Mouse (Mus musculus) liver, embryonic 11.5 days (tissue): Measurements from ENCODE around the gene Arl4d. TPM values are rescaled to one million over a fixed set of nuclear protein-coding genes. Genes with fewer than 3 reads are reported as not detected.
"Not testable (repeated sequence)": the region's sequence is repeated elsewhere in the genome, so short reads cannot be mapped to it uniquely, and the experiment has no call there.

Experiments
- ATAC-seq: fragments of 200-750 bp; cut with Nextera tagmentation; replicated peaks from 2 replicates; pipeline ENCODE4 v1.8.0; 2017; ENCODE audit warnings: moderate number of reproducible peaks, mild to moderate bottlenecking, moderate TSS enrichment, moderate library complexity; ENCODE audit not compliant: low FRiP score
- DNase-seq: peaks from one replicate; pipeline ENCODE4 v3.0.0-alpha.2; 2017; ENCODE audit warnings: low spot score
- H3K27ac ChIP-seq: fragments of 300-500 bp; sonication (generic); 2 replicates; pipeline ENCODE4 v1.5.1; 2014; ENCODE audit warnings: mild to moderate bottlenecking, low read depth, low read length, control low read depth
- H3K27me3 ChIP-seq: fragments of 300-500 bp; sonication (generic); replicated peaks from 2 replicates; pipeline ENCODE4 v1.6.1; 2014; ENCODE audit warnings: low read length, mixed read lengths; ENCODE audit not compliant: control insufficient read depth, insufficient read depth
- H3K36me3 ChIP-seq: fragments of 300-500 bp; sonication (generic); 2 replicates; pipeline ENCODE4 v1.6.1; 2014; ENCODE audit warnings: mild to moderate bottlenecking, low read length, moderate library complexity, mixed read lengths; ENCODE audit not compliant: control insufficient read depth, insufficient read depth
- H3K4me1 ChIP-seq: fragments of 300-500 bp; sonication (generic); replicated peaks from 2 replicates; pipeline ENCODE4 v1.6.1; 2014; ENCODE audit warnings: low read length, mixed read lengths; ENCODE audit not compliant: control insufficient read depth, insufficient read depth
- H3K4me2 ChIP-seq: fragments of 300-500 bp; sonication (generic); 2 replicates; pipeline ENCODE4 v1.6.1; 2014; ENCODE audit warnings: mild to moderate bottlenecking, control low read depth, moderate library complexity
- H3K4me3 ChIP-seq: fragments of 300-500 bp; sonication (generic); 2 replicates; pipeline ENCODE4 v1.5.1; 2014; ENCODE audit warnings: low read depth, low read length, control low read depth
- H3K9ac ChIP-seq: fragments of 300-500 bp; sonication (generic); 2 replicates; pipeline ENCODE4 v1.6.1; 2014; ENCODE audit warnings: low read depth, low read length, control low read depth
- H3K9me3 ChIP-seq: fragments of 300-500 bp; sonication (generic); 2 replicates; pipeline ENCODE4 v1.6.1; 2016; ENCODE audit warnings: low read length, inconsistent platforms, mixed read lengths; ENCODE audit not compliant: control insufficient read depth
- WGBS: fragments of 180-500 bp; shearing (Covaris S2); extraction: QIAGEN DNeasy Blood & Tissue Kit; methylation state at CpG from one replicate; pipeline ENCODE4 v1.1.7; 2014; 5-methylcytosine and 5-hydroxymethylcytosine counted together
- polyA plus RNA-seq: library from polyadenylated mRNA; unstranded; fragments of >200 nt; fragmentation: Nextera tagmentation; extraction: Ambion mirVana; gene quantifications from 2 replicates; pipeline ENCODE4 v1.2.1, GENCODE M21; 2014

Gene Arl4d
- polyA plus RNA-seq, 1 experiment from 2014 or later: 3.9 TPM

DNA sequence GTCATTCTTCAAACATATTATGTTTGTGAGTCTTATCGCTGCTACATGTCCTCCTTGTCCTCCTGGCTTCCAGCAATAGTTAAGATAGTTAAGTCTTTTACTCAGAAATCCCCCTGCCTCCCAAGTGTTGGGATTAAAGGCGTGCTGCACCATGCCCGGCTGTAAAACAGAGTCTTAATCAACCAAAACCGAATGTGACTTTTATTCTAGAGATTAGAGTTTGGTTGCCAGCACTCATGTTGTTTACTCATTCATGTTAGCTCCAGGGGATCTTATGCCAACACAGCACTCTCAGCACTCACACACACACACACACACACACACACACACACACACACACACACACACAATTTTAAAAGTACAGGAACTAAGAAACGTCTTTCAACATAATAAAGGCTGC is 22.4 kb upstream of the Arl4d start:
- H3K4me3 ChIP-seq: no peak overlapping the region
- DNase-seq (no peak), ATAC-seq (no peak)
- H3K9ac ChIP-seq: no peak overlapping the region
- H3K27me3 ChIP-seq: no peaks in the 10 kb centered on the region
- no peak overlapping the region for H3K27ac ChIP-seq
- WGBS: 48% methylated on average over 5 of the region's 5 CpGs
- H3K4me1 ChIP-seq: peaks cover 2% of the 10 kb centered on the region; the same call in 1 of the 2 replicates
- no peak overlapping the region for H3K4me2 ChIP-seq
- no peaks in the 10 kb centered on the region for H3K36me3 ChIP-seq
- no peaks in the 10 kb centered on the region for H3K9me3 ChIP-seq

DNA sequence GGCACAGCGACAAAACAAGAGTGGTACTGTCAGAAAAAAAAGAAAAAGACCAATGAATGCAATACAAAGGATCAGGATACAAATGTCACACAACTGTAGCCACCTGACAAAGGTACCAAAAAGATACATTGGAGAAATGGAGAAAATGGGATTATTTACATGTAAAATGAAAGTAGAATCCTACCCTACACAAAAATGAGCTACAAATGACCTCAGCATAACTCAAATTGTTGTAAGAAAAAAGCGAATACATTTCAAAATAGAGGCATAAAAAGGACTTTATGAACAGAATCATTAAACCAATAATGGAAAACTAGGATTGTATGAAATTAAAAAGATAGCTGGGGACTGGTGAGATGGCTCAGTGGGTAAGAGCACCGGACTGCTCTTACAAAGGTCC is 20.8 kb upstream of the Arl4d start:
- H3K27me3 ChIP-seq: no peaks in the 10 kb centered on the region
- no peak overlapping the region for H3K4me2 ChIP-seq
- no peaks in the 10 kb centered on the region for H3K36me3 ChIP-seq
- H3K4me3 ChIP-seq: no peak overlapping the region
- no peak overlapping the region for H3K9ac ChIP-seq
- DNase-seq (no peak), ATAC-seq (no peak)
- no peaks in the 10 kb centered on the region for H3K9me3 ChIP-seq
- no peak overlapping the region for H3K27ac ChIP-seq
- WGBS: 48% methylated on average over 3 of the region's 3 CpGs
- peaks cover 2% of the 10 kb centered on the region; the same call in 1 of the 2 replicates for H3K4me1 ChIP-seq

DNA sequence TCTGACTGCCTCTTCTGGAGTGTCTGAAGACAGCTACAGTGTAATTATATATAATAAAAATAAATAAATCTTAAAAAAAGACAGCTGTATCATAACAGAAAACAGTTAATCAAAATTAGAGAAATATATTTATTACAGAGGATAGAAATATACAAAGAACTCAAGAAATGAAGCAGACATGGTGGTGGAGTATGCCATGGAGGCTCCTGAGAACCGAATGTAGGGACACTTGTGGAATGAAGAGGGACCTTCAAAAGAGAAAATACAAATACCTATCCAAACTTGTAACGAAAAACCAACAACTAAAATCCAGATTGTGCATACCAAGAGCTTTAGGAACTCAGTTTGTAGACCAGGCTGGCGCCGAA is 20.3 kb upstream of the Arl4d start:
- H3K36me3 ChIP-seq, DNase-seq, ATAC-seq, H3K9me3 ChIP-seq, H3K27me3 ChIP-seq, H3K9ac ChIP-seq, H3K4me1 ChIP-seq, H3K4me3 ChIP-seq, H3K27ac ChIP-seq, H3K4me2 ChIP-seq: not testable (repeated sequence)
- 0% methylated on average over 4 of the region's 4 CpGs for WGBS

DNA sequence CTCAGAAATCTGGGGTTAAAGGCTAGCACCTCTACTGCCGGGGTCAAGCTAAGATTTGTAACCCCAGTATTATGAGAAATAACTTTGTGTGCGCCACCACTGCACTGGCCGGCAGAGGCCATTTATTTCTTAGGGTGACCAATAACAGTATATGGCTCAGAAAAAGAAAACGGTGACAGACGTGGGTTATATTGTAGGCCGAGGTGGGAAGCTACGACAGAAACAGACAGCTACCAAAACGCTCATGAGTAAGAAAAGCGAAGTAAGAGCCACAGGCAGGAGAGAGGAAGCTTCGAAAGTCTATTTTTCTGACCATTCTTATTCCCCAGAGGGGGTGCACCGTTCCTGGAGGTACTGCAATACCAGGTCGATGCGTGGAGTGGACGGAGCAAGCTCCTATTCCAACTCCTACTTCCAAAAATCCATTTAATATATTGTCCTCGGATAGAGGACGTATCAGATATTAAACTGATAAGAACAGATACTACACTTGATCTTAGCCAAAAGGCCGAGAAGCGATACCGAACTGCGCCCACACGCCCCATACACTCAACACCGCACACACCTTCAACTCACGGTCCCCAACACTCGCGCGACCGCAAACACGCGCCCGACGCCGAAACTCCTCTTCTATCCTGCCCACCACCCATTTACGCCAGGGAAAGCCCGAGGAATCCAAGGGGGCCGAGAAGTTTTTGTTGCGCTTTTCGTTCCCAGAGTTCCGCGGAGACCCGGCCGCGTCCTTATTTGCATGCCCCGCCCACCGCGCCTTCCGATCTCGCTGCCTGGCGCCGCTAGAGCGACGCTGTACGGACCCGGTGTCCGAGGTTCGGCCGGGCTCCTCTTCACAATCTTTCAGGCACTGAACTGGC is 19.7 kb upstream of the Arl4d start:
- DNase-seq: peak; percentile 80
- Histone ChIP-seq H3K27ac (peak overlapping the region; percentile 73), H3K4me2 (peak overlapping the region; percentile 56), H3K9ac (peak overlapping the region; percentile 55), H3K4me3 (peak overlapping the region; percentile 28)
- not testable (repeated sequence) for H3K36me3 ChIP-seq, H3K4me1 ChIP-seq, H3K27me3 ChIP-seq, H3K9me3 ChIP-seq
- ATAC-seq: peak; percentile 80
- WGBS: under 1% methylated on average over 42 of the region's 56 CpGs

DNA sequence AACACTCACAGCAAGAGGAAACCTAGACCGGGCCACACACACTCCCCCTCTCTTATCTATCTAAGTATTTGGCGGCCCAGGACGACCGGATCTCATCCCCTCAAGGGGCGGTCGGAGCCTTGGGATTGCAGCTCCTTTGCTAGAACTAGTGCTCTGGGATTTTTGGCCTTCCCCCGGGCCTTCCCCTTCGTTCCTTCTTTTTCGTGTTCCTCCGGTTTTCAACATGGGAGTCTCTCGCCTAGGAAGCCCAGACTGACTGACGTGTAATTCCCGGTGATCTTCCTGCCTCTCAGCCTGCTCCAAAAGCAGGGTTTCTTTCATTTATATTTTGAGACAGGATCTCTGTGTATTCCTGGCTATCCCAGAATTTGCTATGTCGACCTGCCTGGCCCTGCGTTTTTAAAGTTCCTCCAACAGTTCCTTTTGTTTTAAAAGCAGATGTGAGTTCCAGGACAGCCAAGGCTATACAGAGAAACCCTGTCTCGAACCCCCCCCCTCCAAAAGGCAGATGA is 19.0 kb upstream of the Arl4d start:
- not testable (repeated sequence) for DNase-seq, ATAC-seq, H3K36me3 ChIP-seq, H3K27me3 ChIP-seq, H3K4me1 ChIP-seq, H3K9me3 ChIP-seq
- Histone ChIP-seq H3K9ac (peak overlapping the region; percentile 55), H3K4me3 (peak overlapping the region; percentile 28), H3K27ac (peak overlapping the region; percentile 73), H3K4me2 (peak overlapping the region; percentile 56)
- 18% methylated on average over 13 of the region's 16 CpGs for WGBS

DNA sequence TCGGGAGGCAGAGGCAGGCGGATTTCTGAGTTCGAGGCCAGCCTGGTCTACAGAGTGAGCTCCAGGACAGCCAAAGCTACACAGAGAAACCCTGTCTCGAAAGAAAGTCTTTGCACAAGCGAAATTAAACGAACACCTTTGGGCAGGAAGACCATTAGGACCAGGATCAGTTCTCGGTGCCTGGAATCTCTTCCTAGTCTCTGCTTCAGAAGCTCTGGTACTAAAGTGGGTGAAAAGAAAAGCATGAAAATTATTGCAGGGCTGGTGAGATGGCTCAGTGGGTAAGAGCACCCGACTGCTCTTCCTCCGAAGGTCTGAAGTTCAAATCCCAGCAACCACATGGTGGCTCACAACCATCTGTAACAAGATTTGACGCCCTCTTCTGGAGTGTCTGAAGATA is 18.2 kb upstream of the Arl4d start:
- ATAC-seq, H3K4me1 ChIP-seq, H3K9me3 ChIP-seq, H3K4me2 ChIP-seq, H3K27me3 ChIP-seq, H3K36me3 ChIP-seq, H3K4me3 ChIP-seq, H3K27ac ChIP-seq, H3K9ac ChIP-seq, DNase-seq: not testable (repeated sequence)
- WGBS: 91% methylated on average over 10 of the region's 10 CpGs

DNA sequence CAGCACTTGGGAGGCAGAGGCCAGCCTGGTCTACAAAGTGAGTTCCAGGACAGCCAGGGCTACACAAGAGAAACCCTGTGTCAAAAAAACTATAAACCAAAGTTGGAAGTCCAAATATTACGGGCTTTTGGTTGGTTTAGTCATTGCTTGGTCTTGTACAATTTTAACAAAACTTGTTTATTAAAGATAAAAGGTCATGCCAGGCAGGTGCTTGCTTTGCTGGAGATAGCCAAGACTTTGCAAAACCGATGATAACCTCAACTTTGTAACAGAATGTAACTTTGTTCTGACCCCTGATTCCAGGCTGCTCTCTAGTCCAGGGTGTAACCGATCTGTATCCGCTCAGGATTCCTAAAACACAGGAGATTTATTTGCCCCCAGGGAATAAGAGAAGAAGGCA is 9.0 kb upstream of the Arl4d start:
- H3K27me3 ChIP-seq: peaks cover 3% of the 10 kb centered on the region; the same call in 1 of the 2 replicates
- WGBS: 86% methylated on average over 4 of the region's 4 CpGs
- H3K9ac ChIP-seq: no peak overlapping the region
- H3K4me1 ChIP-seq: peaks cover 3% of the 10 kb centered on the region
- no peaks in the 10 kb centered on the region for H3K36me3 ChIP-seq
- no peak overlapping the region for H3K4me2 ChIP-seq
- DNase-seq: no peak
- H3K9me3 ChIP-seq: no peaks in the 10 kb centered on the region
- H3K4me3 ChIP-seq: no peak overlapping the region
- no peak overlapping the region for H3K27ac ChIP-seq
- no peak for ATAC-seq

DNA sequence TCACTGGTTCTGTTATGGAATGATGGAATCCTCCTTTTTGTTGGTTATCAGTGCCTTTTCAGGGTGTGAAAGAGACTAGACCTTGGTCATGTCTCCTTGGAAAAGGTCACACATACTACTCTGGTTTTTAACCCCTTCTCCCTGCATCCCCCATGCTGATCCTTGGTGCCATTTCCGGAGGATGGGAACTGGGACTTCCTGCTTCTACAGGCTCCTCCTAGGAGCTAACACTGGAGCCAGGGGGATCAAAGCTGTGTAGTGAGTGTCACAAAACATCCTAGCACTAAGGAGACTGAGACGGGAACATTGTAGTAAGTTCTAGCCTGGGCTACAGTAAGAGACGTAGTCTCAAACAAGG is 7.8 kb upstream of the Arl4d start:
- Histone ChIP-seq H3K27me3 (peaks cover 3% of the 10 kb centered on the region; the same call in 1 of the 2 replicates), H3K4me1 (peaks cover 12% of the 10 kb centered on the region), H3K9me3 (no peaks in the 10 kb centered on the region), H3K27ac (peak overlapping the region; percentile 88), H3K4me2 (peak overlapping the region; percentile 54), H3K36me3 (no peaks in the 10 kb centered on the region), H3K4me3 (0 out of 2 replicates have a peak overlapping the region, but pooled peaks have one; percentile 5), H3K9ac (peak overlapping the region; percentile 62)
- WGBS: 9% methylated on average over 3 of the region's 3 CpGs
- DNase-seq (peak; percentile 52), ATAC-seq (no peak; the same call in 1 of the 2 replicates)
